Mouse (Mus musculus): ENCODE measurements around the gene Ankle2. TPM values are rescaled to one million over a fixed set of nuclear protein-coding genes. Genes with fewer than 3 reads are reported as not detected.

Ankle2 gene
- polyA plus RNA-seq, 1 experiment from 2014 or later = 12.9 TPM

DNA sequence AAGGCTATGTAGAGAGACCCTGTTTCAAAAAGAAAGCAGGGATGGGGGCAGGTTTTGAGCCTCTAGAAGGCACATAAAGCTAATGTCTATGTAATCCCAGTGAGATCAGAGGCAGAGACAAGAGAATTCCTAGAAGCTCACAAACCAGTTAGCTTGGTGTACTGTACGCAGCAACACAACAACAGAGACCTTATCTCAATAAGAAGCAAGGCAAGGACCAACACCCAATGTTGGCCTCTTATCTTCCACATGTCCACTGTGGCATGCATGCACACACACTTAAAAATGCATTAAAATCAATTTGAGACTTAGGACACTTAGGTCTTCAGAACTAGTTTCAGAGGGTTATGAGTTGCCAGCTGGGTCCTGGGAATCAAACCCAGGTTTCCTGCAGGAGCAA is 60.8 kb downstream of the Ankle2 start:
- no peaks in the 10 kb centered on the region for H3K36me3 ChIP-seq (ENCODE audit: control insufficient read depth, insufficient read depth, low read length)
- 100% methylated on average over 1 of the region's 1 CpGs for WGBS
- H3K4me1 ChIP-seq (ENCODE audit: control insufficient read depth, insufficient read depth, low read length) = peaks cover 3% of the 10 kb centered on the region
- H3K4me2 ChIP-seq (ENCODE audit: low read depth, low read length) = no peak overlapping the region
- H3K4me3 ChIP-seq (ENCODE audit: low read length) = no peak overlapping the region
- no peak for ATAC-seq
- no peaks in the 10 kb centered on the region for H3K27me3 ChIP-seq (replicated peaks; ENCODE audit: control insufficient read depth, insufficient read depth, low read length)
- H3K9ac ChIP-seq (ENCODE audit: low read depth, low read length) = no peak overlapping the region
- no peak overlapping the region for H3K27ac ChIP-seq (ENCODE audit: low read length)
- no peaks in the 10 kb centered on the region for H3K9me3 ChIP-seq (ENCODE audit: control insufficient read depth, low read length)

GRCm38 (mm10) chr5:110296637-110297036 is 65.8 kb downstream of the Ankle2 start:
- Histone ChIP-seq H3K27ac (ENCODE audit: low read length) (no peak overlapping the region), H3K4me3 (ENCODE audit: low read length) (no peak overlapping the region), H3K4me2 (ENCODE audit: low read depth, low read length) (no peak overlapping the region), H3K27me3 (replicated peaks; ENCODE audit: control insufficient read depth, insufficient read depth, low read length) (no peaks in the 10 kb centered on the region), H3K9me3 (ENCODE audit: control insufficient read depth, low read length) (no peaks in the 10 kb centered on the region), H3K9ac (ENCODE audit: low read depth, low read length) (no peak overlapping the region), H3K36me3 (ENCODE audit: control insufficient read depth, insufficient read depth, low read length) (peaks cover 6% of the 10 kb centered on the region), H3K4me1 (ENCODE audit: control insufficient read depth, insufficient read depth, low read length) (no peaks in the 10 kb centered on the region)
- WGBS = 92% methylated on average over 1 of the region's 1 CpGs
- ATAC-seq = no peak

DNA sequence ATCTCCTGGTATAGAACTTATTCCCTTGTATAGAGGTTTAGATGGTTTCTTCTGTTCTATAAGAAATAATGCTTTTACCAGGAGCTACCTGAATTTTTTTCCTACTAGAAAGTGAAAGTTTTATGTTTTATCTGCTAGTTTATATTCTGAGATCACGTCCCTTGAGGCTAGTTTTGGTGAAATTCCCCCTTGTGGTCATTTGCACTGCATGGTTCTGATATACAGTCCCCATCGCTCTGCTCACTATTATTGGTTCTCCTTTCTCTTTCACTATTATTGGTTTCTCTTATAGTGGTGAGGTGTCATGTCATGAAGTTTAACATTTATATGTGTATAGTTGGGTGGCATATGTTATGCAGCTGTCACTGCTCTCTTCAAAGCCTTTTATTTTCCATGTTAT is 69.8 kb downstream of the Ankle2 start:
- H3K27ac ChIP-seq (ENCODE audit: low read length) = no peak overlapping the region
- no peak for ATAC-seq
- no peak overlapping the region for H3K9ac ChIP-seq (ENCODE audit: low read depth, low read length)
- peaks cover 6% of the 10 kb centered on the region for H3K36me3 ChIP-seq (ENCODE audit: control insufficient read depth, insufficient read depth, low read length)
- WGBS = 86% methylated on average over 2 of the region's 2 CpGs
- H3K4me3 ChIP-seq (ENCODE audit: low read length) = no peak overlapping the region
- no peaks in the 10 kb centered on the region for H3K9me3 ChIP-seq (ENCODE audit: control insufficient read depth, low read length)
- no peaks in the 10 kb centered on the region for H3K27me3 ChIP-seq (replicated peaks; ENCODE audit: control insufficient read depth, insufficient read depth, low read length)
- no peak overlapping the region for H3K4me2 ChIP-seq (ENCODE audit: low read depth, low read length)
- H3K4me1 ChIP-seq (ENCODE audit: control insufficient read depth, insufficient read depth, low read length) = no peaks in the 10 kb centered on the region

Other genes with a start within 250 kb of the Ankle2 start
- gene Zfp932, start 234.5 kb upstream of the Ankle2 start, polyA plus RNA-seq (2015; fragmentation: Nextera tagmentation; extraction: Ambion mirVana) = 13.2 and 14.8 TPM in 2 replicates
- gene Gm17655, start 158.5 kb upstream of the Ankle2 start, polyA plus RNA-seq (2015; fragmentation: Nextera tagmentation; extraction: Ambion mirVana) = 3.2 and 3.7 TPM in 2 replicates
- 1.5 and 2.1 TPM in 2 replicates for gene Gm35315, start 136.6 kb upstream of the Ankle2 start, polyA plus RNA-seq (2015; fragmentation: Nextera tagmentation; extraction: Ambion mirVana)
- 0.80 and 0.84 TPM in 2 replicates for gene Plcxd1, start 131.0 kb upstream of the Ankle2 start, polyA plus RNA-seq (2015; fragmentation: Nextera tagmentation; extraction: Ambion mirVana)
- 28.3 and 29.6 TPM in 2 replicates for gene Gtpbp6, start 122.8 kb upstream of the Ankle2 start, polyA plus RNA-seq (2015; fragmentation: Nextera tagmentation; extraction: Ambion mirVana)
- 2.3 and 2.7 TPM in 2 replicates for gene Zfp605, start 120.9 kb upstream of the Ankle2 start, polyA plus RNA-seq (2015; fragmentation: Nextera tagmentation; extraction: Ambion mirVana)
- gene Chfr, start 95.2 kb upstream of the Ankle2 start, polyA plus RNA-seq (2015; fragmentation: Nextera tagmentation; extraction: Ambion mirVana) = 35.1 and 35.6 TPM in 2 replicates
- gene Golga3, start 54.3 kb upstream of the Ankle2 start, polyA plus RNA-seq (2015; fragmentation: Nextera tagmentation; extraction: Ambion mirVana) = 13.7 and 14.5 TPM in 2 replicates
- 51.4 and 54.7 TPM in 2 replicates for gene Pgam5, start 38.9 kb downstream of the Ankle2 start, polyA plus RNA-seq (2015; fragmentation: Nextera tagmentation; extraction: Ambion mirVana)
- gene Pxmp2, start 55.2 kb downstream of the Ankle2 start, polyA plus RNA-seq (2015; fragmentation: Nextera tagmentation; extraction: Ambion mirVana) = 7.7 and 8.0 TPM in 2 replicates
- 14.5 and 15.7 TPM in 2 replicates for gene Pole, start 55.3 kb downstream of the Ankle2 start, polyA plus RNA-seq (2015; fragmentation: Nextera tagmentation; extraction: Ambion mirVana)
- 1.2 and 1.4 TPM in 2 replicates for gene P2rx2, start 112.2 kb downstream of the Ankle2 start, polyA plus RNA-seq (2015; fragmentation: Nextera tagmentation; extraction: Ambion mirVana)
- not detected in 2 replicates for gene Lrcol1, start 113.7 kb downstream of the Ankle2 start, polyA plus RNA-seq (2015; fragmentation: Nextera tagmentation; extraction: Ambion mirVana)
- 4.3 TPM in 2 replicates for gene Fbrsl1, start 217.5 kb downstream of the Ankle2 start, polyA plus RNA-seq (2015; fragmentation: Nextera tagmentation; extraction: Ambion mirVana)